Mouse (Mus musculus) cerebellum, postnatal 36 days (tissue): Measurements from ENCODE around the gene Ltbp1.

ENCODE experiments used
- DNase-seq, 2 experiments: peaks; one replicate each; pipeline ENCODE4 v3.0.0; 2021 to 2022; ENCODE audit warnings: mixed read lengths in 2 of 2

Ltbp1 gene

DNA sequence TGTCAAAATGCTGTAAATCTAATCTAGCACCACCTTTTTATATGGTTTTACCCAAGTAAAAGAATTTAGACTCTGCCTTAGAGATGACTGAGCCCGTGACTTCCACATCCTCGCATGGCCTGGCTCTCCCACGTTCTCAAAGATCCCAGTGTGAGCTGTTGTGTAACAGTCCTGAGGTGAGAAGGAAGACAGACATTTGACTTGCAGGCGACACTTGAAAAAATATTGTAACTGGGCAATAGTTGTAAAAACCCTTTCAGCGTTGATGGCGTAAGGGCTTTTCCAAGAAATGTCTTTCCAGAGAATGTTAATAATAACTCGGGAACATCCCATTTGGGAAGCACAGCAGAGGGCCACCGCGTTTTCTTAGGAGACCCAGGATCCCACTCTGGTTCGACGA lies 366.3 kb downstream of the Ltbp1 start:
- no peak for DNase-seq

DNA sequence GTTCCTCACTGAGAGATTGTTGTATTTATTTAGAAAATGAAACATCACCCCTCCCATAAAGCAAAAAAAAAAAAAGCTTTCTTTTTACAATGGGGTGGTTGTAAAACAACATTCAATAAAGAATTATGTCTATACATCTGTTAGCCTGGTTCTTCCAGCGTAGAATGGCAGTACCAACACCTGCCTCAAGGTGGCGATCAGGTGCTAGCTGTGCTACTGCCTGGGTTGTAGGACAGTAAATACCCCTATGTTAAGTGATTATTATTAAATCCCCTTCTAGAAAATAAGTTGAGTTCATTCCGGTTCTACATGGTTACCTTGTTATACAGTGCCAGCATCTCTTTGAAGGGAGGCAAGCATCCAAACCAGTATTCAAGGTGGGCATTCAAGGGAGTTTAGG lies 367.0 kb downstream of the Ltbp1 start:
- peak; percentile 24 to 28 for DNase-seq

DNA sequence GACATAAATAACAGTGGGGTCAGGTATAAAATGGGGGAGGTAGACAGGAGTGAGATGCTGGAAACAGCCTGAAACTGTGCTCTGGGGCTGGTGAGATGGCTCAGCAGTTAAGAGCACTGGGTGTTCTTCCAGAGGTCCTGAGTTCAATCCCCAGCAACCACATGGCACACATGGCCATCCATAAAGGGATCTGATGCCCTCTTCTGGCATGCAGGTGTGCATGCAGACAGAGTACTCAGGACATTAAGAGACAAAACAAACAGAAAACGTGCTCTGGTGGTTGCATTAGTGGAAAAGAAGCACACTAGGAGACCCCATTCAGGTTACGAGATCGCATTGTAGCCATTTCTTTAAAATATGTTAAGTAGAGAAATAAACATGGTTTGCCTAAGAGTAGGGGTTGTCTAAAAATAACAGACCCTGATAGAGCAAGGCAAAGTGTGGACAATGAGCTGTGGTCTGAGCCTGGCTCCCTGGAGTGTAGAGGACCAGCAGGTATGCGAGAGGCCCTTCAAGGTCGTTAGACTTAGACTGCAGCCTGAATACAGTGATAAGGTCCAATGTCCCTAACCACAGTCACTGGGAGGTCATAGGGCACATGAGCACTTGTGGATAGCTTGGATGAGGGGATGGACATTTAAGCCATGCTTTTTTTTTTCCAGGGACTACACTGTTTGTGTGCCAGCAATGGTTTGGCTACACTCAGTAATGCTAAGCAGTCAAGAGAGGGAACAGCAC lies 369.1 kb downstream of the Ltbp1 start:
- no peak for DNase-seq

DNA sequence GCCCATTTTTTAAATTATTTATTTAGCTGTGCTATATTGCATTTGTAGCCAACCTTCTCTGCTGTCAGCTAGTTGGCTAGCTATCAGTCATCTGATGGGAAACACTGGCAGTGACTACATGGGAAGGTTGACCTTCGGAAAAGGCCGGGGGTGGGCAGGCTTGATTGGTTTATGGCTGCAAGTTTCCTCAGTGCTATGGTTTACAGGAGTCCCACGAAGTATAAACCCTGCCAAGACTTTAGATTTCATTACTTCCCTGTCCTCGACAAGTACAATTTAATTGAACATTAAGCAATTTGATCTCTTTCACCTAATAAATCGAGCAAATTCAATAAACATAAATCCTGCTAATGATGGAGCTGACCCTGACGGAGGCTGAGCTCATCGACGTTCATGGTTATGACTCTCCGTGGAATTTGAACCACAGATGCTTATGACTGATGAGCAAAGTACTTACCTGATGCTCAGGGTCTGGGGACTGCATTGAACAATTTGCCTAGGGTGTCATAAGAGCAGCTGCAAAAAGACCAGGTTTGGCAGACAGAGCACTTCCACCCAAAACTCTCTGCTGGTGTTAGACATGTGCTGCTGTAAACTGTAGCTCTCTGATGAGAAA lies 373.0 kb downstream of the Ltbp1 start:
- no peak for DNase-seq

DNA sequence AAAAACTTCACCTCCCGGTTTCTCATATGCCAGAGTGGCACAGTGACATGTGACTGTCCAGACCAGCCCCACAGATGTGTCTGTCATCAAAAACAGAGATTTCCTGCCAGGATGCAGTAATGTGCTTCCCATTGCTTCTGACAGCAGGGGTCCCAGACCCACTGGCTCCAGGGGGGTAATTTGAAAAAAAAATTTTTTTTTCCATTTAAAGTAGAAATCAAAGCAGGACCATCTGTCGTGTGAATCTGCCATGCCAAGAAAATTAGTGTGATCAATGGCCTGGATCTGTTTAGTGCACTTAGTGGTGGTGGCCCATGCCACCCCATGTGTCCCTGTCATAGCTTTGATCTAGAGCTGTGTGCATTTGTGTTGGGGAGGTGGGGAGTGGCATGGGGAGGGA lies 374.8 kb downstream of the Ltbp1 start:
- no peak for DNase-seq

DNA sequence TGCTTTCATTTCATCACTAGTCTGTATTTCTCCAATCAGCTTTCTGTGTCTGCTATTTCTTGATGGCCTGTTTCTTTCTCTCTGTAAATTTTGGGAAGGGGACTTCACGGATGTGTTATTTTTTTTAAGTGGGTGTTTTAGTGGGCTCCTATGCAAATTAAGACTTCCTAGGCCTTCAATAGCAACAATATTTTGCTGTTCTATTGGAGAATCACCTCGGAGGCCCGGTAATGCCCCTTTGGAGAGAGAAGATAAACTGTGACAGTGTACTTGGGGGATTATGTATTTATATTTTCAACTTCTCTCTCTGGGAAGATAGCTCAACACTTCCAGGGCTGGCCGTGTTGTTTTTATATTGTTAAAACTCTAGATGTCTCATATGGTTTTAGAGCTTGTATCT lies 383.0 kb downstream of the Ltbp1 start:
- no peak for DNase-seq

DNA sequence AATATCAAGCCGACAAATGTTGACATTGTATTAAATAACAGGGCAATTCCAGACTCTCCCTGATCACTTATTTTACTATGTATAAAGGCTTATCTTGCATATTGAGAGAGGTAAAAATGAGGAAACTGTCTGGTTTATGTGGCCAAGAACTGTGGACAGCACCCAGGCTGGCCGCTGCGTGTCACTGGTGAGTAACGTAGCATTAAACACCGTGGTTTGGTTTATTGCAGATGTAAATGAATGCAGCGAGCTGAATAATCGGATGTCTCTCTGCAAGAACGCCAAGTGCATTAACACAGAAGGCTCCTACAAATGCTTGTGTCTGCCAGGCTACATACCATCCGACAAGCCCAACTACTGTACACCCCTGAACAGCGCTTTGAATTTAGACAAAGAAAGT lies 384.8 kb downstream of the Ltbp1 start:
- no peak for DNase-seq

DNA sequence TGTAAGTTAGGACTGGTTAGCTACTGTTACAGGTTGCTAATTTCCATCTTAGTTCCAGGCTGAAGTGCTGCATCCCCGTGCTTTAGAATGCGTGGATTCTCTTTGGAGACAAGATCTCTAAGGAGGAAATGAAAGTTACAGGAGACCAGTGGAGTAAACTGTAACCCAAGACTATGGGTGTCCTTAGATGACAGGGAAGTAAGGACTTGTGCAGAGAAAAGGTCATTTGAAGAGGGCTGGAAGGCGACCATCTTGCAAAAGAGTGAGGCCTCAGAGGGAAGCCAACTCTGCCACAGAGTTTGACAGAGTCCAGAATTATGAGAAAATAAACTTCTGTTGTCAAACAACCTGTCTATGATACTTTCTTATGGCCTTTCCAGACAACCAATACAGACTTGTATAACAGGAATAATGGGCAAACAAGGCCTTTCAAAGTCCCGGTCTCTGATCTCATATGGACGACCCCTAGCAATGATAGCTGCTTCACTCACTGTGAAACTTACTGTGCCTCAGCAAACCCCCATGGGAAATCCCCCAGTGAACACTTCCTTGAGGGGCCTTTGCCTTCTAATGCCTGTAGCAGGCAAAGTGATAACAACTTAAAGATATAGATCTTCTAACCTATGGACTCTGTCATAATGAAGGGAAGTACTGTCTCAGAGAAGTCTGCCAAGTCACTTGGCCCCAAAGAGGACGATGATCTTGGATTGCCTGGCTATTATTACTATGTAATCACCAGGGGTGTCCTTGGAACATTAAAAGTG lies 386.2 kb downstream of the Ltbp1 start:
- DNase-seq = no peak

DNA sequence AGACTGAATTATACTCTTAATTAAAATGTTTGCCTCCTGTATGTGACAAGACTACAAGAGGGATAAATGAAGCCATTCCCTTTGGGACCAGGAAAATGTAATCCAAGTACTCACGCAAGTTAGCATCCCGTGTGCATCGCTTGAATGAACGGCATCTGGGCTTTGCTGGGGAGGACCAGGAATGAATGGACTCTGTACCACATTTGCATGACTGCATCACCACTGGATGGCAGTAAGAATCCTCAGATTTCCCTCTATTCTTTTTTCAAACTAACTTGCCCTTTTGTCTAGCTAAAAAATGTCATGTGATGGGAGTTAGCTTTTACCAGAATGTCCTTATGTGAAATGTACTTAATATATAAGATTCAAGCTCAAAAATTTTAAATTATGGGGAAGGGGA lies 401.0 kb downstream of the Ltbp1 start:
- DNase-seq = no peak

DNA sequence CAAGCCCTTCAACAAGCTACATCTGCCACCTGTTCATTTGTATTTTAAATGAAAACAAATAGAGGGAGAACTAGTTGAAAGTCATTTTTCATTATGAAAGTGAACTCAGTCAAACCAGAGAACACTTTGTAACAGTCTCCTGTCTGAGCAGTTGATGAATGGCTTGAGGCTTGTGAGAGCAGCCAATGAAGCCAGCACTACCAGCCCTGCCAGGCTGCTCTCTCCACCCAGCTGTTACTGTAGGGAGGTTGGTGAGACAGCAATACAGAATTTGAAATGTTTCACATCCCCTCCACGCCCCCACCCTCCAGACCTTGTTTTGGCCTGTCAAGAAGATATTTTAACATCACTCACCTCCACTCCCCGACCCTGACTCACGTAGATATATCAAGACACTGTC lies 411.5 kb downstream of the Ltbp1 start:
- DNase-seq = no peak

DNA sequence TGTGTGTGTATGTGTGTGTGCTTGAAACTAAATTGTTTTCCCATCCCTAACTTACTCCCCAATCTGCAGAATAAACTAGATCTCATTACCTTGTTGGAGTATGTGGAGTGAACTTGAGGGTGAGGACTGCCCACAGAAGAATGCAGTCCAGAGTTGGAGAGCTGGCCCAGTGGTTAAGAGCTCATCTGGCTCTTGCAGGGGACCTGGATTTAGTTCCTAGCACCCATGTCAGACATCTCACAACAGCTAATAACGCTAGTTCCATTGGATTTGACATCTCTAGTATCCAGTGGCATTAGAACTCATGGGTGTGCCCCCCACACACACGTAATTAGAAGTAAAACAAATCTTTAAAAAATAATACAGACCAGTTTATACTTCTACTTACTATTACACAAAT lies 428.8 kb downstream of the Ltbp1 start:
- DNase-seq = no peak

DNA sequence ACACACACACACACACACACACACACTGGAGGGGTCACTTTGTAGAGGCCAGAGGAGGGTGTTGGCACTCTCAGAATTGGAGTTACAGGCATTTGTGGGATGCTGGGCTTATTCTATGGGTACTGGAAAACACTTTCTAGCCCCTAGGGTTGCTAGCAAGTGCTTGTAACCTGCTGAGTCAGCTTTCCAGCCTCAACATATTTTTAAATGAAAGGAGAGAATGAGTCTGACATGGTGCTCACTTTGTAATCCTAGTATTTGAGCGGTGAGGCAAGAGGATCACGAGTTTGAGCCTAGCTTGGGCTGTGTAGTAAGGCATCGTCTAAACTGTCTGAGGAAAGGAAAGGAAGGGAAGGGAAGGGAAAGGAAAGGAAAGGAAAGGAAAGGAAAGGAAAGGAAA lies 429.5 kb downstream of the Ltbp1 start:
- no peak for DNase-seq

DNA sequence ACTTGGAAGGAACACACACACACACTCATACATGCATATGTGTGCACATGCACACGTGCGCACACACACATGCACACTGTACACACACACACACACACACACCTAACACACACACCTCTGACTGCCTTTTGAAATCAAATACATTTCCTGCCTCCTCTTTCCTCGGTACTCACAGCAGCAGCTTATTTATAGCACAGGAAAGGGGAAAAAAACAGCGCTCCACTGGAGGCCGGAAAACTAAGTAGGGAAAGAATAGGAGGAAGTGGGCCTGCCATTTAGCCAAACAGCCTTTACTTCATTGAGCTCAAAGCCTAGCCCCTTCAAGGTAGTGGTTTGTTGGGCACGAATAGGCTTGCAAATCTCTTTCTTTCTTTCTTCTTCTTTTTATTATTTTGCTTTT lies 430.2 kb downstream of the Ltbp1 start, which contains the start of gene Rasgrp3:
Rasgrp3 (plus strand) TSS at position 298 of the 400 bp plus-strand sequence.
- DNase-seq = no peak

DNA sequence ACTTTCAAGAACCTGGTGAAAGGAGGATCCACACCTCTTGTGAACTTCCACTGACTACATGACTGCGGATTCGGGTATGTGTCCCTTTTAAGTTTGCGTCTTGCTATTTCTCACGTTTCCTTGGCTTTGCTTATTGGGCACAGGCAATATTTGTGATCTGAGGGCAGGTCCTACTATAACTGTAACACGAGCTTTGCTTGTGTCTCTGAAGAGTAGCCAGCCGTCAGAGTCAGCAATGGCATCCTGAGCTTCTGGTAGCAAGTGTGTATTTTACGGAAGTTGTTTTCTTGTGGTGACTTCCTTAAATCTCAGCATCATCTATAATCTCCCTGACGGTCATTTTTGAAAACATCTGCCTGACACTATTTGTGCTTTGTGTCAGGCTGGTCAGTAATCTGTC lies 430.7 kb downstream of the Ltbp1 start:
- no peak for DNase-seq

DNA sequence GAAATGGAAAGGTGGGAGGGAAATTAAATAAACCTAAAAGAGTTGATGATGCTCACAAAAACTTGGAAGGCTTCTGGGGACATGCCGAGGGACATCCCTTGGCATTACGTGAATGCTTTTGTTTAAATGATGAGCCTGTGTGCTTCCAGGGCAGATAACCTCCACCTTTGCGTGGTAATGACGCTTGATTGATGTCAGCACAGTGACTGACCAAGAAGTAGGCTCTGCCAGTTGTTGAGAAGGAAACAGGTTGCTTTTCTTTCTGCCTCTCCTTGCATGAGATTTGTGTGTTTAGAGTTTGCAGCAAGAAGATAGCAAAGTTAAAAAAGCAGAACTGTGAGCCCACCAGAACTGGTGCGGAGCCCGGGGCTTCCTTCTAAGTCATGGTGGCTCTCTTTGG lies 431.5 kb downstream of the Ltbp1 start:
- no peak for DNase-seq

DNA sequence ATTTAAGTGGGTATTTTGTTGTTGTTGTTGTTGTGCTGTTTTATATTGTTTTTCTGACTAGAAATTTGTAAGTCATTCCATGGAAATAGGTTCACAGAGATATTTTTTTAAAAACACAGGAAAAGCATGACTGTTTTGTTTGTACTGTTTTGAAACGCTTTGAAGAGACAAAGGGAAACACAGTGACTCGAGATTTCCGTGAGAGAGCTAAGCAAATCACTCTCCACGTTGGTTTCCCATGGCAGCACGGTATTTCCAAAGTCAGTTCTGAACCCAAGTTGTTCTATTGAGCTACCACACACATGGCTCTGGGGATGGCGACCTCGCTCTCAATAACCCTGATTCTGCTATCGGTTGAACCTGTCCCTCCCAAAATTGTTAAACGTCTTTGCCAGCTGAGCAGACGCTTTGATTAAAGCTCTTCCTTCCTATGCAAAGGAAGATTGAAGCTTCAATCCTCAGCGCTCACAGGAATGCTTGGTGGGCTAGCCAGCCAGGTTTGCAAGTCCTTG lies 431.9 kb downstream of the Ltbp1 start:
- DNase-seq = no peak

DNA sequence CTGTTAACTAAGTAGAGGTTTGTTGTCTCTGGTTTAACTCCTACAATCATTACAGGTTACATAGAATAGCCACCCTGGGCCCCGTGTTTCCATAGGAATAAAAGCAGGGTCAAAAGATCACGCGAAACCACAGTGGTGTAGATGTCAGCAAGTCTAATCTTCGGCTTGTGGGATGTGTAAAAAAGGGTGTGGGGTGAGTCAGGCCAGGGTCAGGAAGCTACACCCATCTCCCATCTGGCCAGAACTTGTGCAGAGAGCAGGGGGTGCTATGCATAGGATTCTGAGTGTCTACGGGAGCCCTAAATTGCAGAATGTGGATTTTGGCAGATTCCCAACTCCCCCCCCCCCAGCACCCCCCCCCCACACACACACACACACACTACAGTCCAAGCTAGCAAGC lies 432.8 kb downstream of the Ltbp1 start:
- DNase-seq = no peak

DNA sequence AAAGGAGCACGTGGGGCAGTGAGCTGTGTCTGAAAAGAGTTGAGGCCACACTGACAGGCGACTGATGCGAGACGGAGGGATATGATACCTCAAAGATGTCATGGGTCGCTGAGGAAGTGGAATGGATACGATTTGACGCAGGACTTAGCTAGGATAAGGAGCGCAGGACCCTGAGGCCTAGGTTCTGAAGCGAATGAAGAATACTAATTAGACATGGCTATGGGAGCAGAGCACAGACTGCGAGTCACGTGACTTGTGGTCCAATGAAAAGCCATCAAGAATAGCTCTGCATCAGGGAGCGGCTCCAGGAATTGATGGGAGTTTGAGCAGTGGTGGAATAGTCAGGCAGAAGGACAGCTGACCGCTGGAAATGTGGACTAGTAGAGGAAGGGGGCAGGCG lies 433.7 kb downstream of the Ltbp1 start:
- DNase-seq = no peak

DNA sequence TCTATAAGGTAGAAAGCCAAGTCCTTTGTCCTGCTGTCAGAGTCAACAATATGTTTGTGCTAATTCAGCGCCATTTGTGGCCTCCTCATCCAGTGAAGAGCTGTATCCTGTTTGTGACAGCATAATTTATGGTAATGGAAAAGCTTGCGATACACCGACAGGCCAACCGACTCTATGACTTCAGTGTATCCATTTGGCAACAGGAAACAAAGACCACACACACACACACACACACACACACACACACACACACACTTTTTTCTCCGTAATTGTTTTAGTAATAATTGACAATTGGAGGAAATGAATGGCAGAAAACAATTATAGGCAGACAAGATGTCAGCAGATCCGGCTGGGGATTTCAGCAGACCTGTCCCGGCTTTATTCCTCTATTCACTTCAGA lies 435.3 kb downstream of the Ltbp1 start:
- no peak for DNase-seq

DNA sequence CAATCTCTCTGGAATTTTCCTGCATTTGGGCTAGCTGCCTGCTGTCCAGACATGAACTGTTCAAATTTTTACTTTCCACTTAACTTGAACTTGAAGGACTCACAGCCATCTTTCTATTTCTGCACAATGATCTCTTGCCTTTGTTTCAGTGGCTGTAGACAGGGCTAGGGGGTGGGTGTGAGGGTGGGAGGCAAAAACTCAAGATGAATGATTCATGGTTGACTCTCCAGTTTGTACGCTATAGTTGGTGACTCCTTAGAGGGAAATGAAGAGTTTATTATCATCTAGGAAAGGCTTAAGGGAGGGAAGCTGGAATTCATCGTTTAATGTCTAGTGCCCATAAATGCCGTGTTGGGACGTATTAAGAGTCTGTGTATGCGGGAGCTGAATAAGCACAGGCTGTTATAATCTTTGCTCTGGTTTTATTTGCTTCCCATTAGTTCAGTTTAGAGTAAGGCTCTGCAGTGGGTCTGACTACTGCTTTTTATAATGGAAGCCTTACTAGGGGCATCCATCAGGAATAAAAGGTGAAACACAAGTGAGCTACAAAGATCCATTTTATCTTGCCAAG lies 436.0 kb downstream of the Ltbp1 start:
- DNase-seq = no peak
